Mouse (Mus musculus): ENCODE measurements at regions not wholly inside any gene's neighbourhood (a gene's known extent, or its start where the extent isn't known, plus 50 kb on each side); places are given as distances from the start of the nearest gene placed in this dataset.

DNA sequence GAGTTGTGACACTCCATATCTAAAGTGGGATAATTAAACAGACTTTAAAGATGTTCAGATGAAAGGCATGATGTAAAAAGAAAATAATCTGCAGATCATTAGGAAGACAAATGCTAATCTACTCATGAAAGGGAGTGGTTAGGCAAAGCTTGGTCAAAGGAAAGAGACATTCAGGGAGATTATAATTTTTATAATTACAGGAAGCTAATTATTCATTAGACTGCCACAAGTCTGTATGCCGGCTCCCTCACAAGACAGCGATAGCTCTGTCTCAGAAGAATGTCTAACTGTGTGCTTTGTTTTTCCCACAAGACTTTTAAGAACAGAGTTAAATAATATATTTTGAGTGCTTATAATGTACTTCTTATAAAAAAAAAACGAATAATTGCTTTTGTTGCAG, 541.5 kb downstream of the Adgrl2 start:
- TF ChIP-seq CTCF (IDR thresholded peaks at IDR 0.05; ENCODE audit: low read depth, low read length) (no peak), POLR2A (IDR thresholded peaks at IDR 0.05; ENCODE audit: borderline replicate concordance, low read depth, low read length) (no peak)
